Mouse (Mus musculus): ENCODE measurements around the gene A930002H24Rik. TPM values are rescaled to one million over a fixed set of nuclear protein-coding genes. Genes with fewer than 3 reads are reported as not detected.
"Not testable (repeated sequence)": the region's sequence is repeated elsewhere in the genome, so short reads cannot be mapped to it uniquely, and the experiment has no call there.

Gene A930002H24Rik
- polyA plus RNA-seq, 1 experiment from 2014 or later = 3.3 TPM

DNA sequence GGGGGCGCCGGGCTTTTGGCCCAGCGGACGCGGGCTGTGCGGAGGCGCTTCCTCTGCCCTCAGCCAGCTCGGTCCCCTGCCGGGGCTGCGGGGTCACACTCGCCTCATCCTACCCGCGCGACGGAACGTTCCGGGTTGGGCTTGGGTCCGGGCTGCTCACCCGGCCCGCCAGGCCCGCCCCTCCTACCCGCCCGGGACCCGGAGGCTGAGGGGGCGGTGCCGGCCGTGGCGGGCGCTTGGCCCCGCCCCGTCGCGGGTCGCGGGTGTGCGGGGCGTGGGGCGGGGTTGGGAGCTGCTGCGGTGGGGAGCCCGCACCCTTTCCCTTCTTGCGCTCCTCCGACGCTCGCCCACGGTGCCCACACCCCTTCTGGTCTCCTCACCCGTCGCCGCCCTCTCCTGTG lies 580 bp upstream of the A930002H24Rik start:
- no peaks in the 10 kb centered on the region for H3K9me3 ChIP-seq (ENCODE audit: control insufficient read depth, low read length)
- H3K27me3 ChIP-seq (replicated peaks; ENCODE audit: control insufficient read depth, insufficient read depth, low read length) = no peaks in the 10 kb centered on the region
- H3K9ac ChIP-seq (ENCODE audit: low read depth, low read length) = peak overlapping the region; percentile 96
- H3K4me3 ChIP-seq (ENCODE audit: low read length) = peak overlapping the region; percentile 99
- no peaks in the 10 kb centered on the region for H3K36me3 ChIP-seq (ENCODE audit: control insufficient read depth, insufficient read depth, low read length)
- 0% methylated on average over 13 of the region's 48 CpGs for WGBS
- H3K4me2 ChIP-seq (ENCODE audit: low read length) = peak overlapping the region; percentile 83
- H3K4me1 ChIP-seq (ENCODE audit: control insufficient read depth, insufficient read depth, low read depth, low read length) = no peaks in the 10 kb centered on the region; the same call in 1 of the 2 replicates
- peak overlapping the region; percentile 95 for H3K27ac ChIP-seq (ENCODE audit: low read depth, low read length)
- ATAC-seq = peak; percentile 80

GRCm38 (mm10) chr17:63863012-63863630 lies 470 bp downstream of the A930002H24Rik start, which contains the start of gene Fer:
TSS of gene Fer (plus strand) at chr17:63863062.
- peak within 1 kb of the TSS; percentile 99 for H3K4me3 ChIP-seq (ENCODE audit: low read length)
- peak within 1 kb of the TSS; percentile 88 for H3K4me2 ChIP-seq (ENCODE audit: low read length)
- peak within 1 kb of the TSS; percentile 95 for H3K27ac ChIP-seq (ENCODE audit: low read depth, low read length)
- under 1% methylated on average over 37 of the region's 41 CpGs for WGBS
- no peak for ATAC-seq
- H3K36me3 ChIP-seq (ENCODE audit: control insufficient read depth, insufficient read depth, low read length) = no peaks in the 10 kb centered on the region
- no peaks in the 10 kb centered on the region; the same call in 1 of the 2 replicates for H3K4me1 ChIP-seq (ENCODE audit: control insufficient read depth, insufficient read depth, low read depth, low read length)
- H3K9ac ChIP-seq (ENCODE audit: low read depth, low read length) = peak within 1 kb of the TSS; percentile 96
- H3K9me3 ChIP-seq (ENCODE audit: control insufficient read depth, low read length) = no peaks in the 10 kb centered on the region
- H3K27me3 ChIP-seq (replicated peaks; ENCODE audit: control insufficient read depth, insufficient read depth, low read length) = no peaks in the 10 kb centered on the region

DNA sequence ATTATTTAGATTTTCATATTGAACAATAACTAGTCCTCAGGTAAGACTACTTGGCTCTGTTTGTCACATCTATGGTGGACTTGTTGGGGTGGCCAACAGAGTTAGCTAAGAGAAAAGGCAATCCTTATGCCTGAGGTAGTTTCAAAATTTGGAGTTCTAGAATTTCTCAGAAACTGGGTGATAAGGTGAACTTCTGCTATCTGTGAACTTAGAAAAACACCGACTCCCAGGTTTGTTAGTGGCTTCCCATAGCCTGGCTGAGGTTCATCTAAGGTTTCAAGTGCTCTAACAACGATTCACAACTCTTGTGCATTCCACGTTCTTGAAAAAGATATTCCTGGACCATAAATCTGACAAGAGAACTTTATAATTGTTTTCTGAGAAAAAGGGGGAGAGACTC lies 1.2 kb downstream of the A930002H24Rik start:
- WGBS = 80% methylated on average over 3 of the region's 3 CpGs
- H3K27ac ChIP-seq (ENCODE audit: low read depth, low read length) = no peak overlapping the region
- no peak overlapping the region for H3K9ac ChIP-seq (ENCODE audit: low read depth, low read length)
- H3K36me3 ChIP-seq (ENCODE audit: control insufficient read depth, insufficient read depth, low read length) = no peaks in the 10 kb centered on the region
- ATAC-seq = no peak
- no peak overlapping the region for H3K4me3 ChIP-seq (ENCODE audit: low read length)
- peak overlapping the region; percentile 88; the same call in 1 of the 2 replicates for H3K4me2 ChIP-seq (ENCODE audit: low read length)
- H3K4me1 ChIP-seq (ENCODE audit: control insufficient read depth, insufficient read depth, low read depth, low read length) = no peaks in the 10 kb centered on the region; the same call in 1 of the 2 replicates
- H3K9me3 ChIP-seq (ENCODE audit: control insufficient read depth, low read length) = no peaks in the 10 kb centered on the region
- H3K27me3 ChIP-seq (replicated peaks; ENCODE audit: control insufficient read depth, insufficient read depth, low read length) = no peaks in the 10 kb centered on the region

GRCm38 (mm10) chr17:63860988-63861387 lies 2.6 kb downstream of the A930002H24Rik start:
- no peaks in the 10 kb centered on the region for H3K9me3 ChIP-seq (ENCODE audit: control insufficient read depth, low read length)
- H3K4me3 ChIP-seq (ENCODE audit: low read length) = no peak overlapping the region
- no peak overlapping the region for H3K9ac ChIP-seq (ENCODE audit: low read depth, low read length)
- no peaks in the 10 kb centered on the region for H3K36me3 ChIP-seq (ENCODE audit: control insufficient read depth, insufficient read depth, low read length)
- ATAC-seq = no peak
- no peaks in the 10 kb centered on the region; the same call in 1 of the 2 replicates for H3K4me1 ChIP-seq (ENCODE audit: control insufficient read depth, insufficient read depth, low read depth, low read length)
- no peak overlapping the region for H3K4me2 ChIP-seq (ENCODE audit: low read length)
- no peak overlapping the region for H3K27ac ChIP-seq (ENCODE audit: low read depth, low read length)
- no peaks in the 10 kb centered on the region for H3K27me3 ChIP-seq (replicated peaks; ENCODE audit: control insufficient read depth, insufficient read depth, low read length)
- WGBS = 53% methylated on average over 4 of the region's 4 CpGs

GRCm38 (mm10) chr17:63857023-63857544 lies 6.5 kb downstream of the A930002H24Rik start:
- no peaks in the 10 kb centered on the region for H3K27me3 ChIP-seq (replicated peaks; ENCODE audit: control insufficient read depth, insufficient read depth, low read length)
- no peak overlapping the region for H3K4me3 ChIP-seq (ENCODE audit: low read length)
- ATAC-seq = no peak
- WGBS = 88% methylated on average over 7 of the region's 7 CpGs
- H3K36me3 ChIP-seq (ENCODE audit: control insufficient read depth, insufficient read depth, low read length) = no peaks in the 10 kb centered on the region
- no peak overlapping the region for H3K9ac ChIP-seq (ENCODE audit: low read depth, low read length)
- no peaks in the 10 kb centered on the region; the same call in 1 of the 2 replicates for H3K4me1 ChIP-seq (ENCODE audit: control insufficient read depth, insufficient read depth, low read depth, low read length)
- H3K27ac ChIP-seq (ENCODE audit: low read depth, low read length) = no peak overlapping the region
- H3K4me2 ChIP-seq (ENCODE audit: low read length) = no peak overlapping the region
- H3K9me3 ChIP-seq (ENCODE audit: control insufficient read depth, low read length) = no peaks in the 10 kb centered on the region

- no peak overlapping the region for H3K4me3 ChIP-seq (ENCODE audit: low read length)
- peak overlapping the region; percentile 73 for H3K4me2 ChIP-seq (ENCODE audit: low read length)
- no peak overlapping the region for H3K27ac ChIP-seq (ENCODE audit: low read depth, low read length)
- H3K9me3 ChIP-seq (ENCODE audit: control insufficient read depth, low read length) = no peaks in the 10 kb centered on the region
- H3K36me3 ChIP-seq (ENCODE audit: control insufficient read depth, insufficient read depth, low read length) = no peaks in the 10 kb centered on the region
- no peaks in the 10 kb centered on the region for H3K27me3 ChIP-seq (replicated peaks; ENCODE audit: control insufficient read depth, insufficient read depth, low read length)
- peaks cover 4% of the 10 kb centered on the region; the same call in 1 of the 2 replicates for H3K4me1 ChIP-seq (ENCODE audit: control insufficient read depth, insufficient read depth, low read depth, low read length)
- peak; percentile 9; the same call in 1 of the 2 replicates for ATAC-seq
- 87% methylated on average over 9 of the region's 9 CpGs for WGBS
- peak overlapping the region; percentile 88; the same call in 1 of the 2 replicates for H3K9ac ChIP-seq (ENCODE audit: low read depth, low read length)
Measured at GRCm38 (mm10) chr17:63850016-63850415, 13.6 kb downstream of the A930002H24Rik start.

- peak; percentile 100 for ATAC-seq
- peak overlapping the region; percentile 73 for H3K4me2 ChIP-seq (ENCODE audit: low read length)
- 1% methylated on average over 19 of the region's 22 CpGs for WGBS
- H3K9me3 ChIP-seq (ENCODE audit: control insufficient read depth, low read length) = no peaks in the 10 kb centered on the region
- H3K27ac ChIP-seq (ENCODE audit: low read depth, low read length) = peak overlapping the region; percentile 74; the same call in 1 of the 2 replicates
- H3K4me1 ChIP-seq (ENCODE audit: control insufficient read depth, insufficient read depth, low read depth, low read length) = peaks cover 4% of the 10 kb centered on the region; the same call in 1 of the 2 replicates
- peak overlapping the region; percentile 88 for H3K9ac ChIP-seq (ENCODE audit: low read depth, low read length)
- H3K36me3 ChIP-seq (ENCODE audit: control insufficient read depth, insufficient read depth, low read length) = no peaks in the 10 kb centered on the region
- H3K27me3 ChIP-seq (replicated peaks; ENCODE audit: control insufficient read depth, insufficient read depth, low read length) = no peaks in the 10 kb centered on the region
- peak overlapping the region; percentile 72 for H3K4me3 ChIP-seq (ENCODE audit: low read length)
Measured at GRCm38 (mm10) chr17:63849566-63849965, 14.0 kb downstream of the A930002H24Rik start.

DNA sequence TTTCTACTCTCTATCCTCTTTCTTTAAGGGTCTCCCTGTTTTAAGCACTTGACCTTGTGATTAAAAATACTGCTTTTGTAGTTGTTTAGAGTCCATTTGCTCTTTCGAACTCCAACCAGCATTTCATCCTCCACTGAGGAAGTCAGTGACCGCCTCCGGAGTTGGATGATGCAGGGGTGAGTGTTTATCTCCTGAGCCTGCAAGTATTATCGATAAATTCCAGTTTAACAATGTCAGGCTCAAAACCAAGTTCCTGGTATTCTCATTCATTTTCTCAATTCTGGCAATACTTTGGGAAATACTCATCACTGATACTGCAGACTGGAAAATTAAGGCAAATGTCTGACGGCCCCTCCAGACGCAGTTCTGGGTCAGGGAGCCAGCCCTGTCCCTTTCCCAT lies 14.4 kb downstream of the A930002H24Rik start:
- no peaks in the 10 kb centered on the region for H3K27me3 ChIP-seq (replicated peaks; ENCODE audit: control insufficient read depth, insufficient read depth, low read length)
- WGBS = 4% methylated on average over 6 of the region's 6 CpGs
- peak overlapping the region; percentile 73 for H3K4me2 ChIP-seq (ENCODE audit: low read length)
- H3K9me3 ChIP-seq (ENCODE audit: control insufficient read depth, low read length) = no peaks in the 10 kb centered on the region
- peak; percentile 38; the same call in 1 of the 2 replicates for ATAC-seq
- peak overlapping the region; percentile 74; the same call in 1 of the 2 replicates for H3K27ac ChIP-seq (ENCODE audit: low read depth, low read length)
- peak overlapping the region; percentile 72 for H3K4me3 ChIP-seq (ENCODE audit: low read length)
- peaks cover 4% of the 10 kb centered on the region; the same call in 1 of the 2 replicates for H3K4me1 ChIP-seq (ENCODE audit: control insufficient read depth, insufficient read depth, low read depth, low read length)
- H3K9ac ChIP-seq (ENCODE audit: low read depth, low read length) = peak overlapping the region; percentile 88
- no peaks in the 10 kb centered on the region for H3K36me3 ChIP-seq (ENCODE audit: control insufficient read depth, insufficient read depth, low read length)

DNA sequence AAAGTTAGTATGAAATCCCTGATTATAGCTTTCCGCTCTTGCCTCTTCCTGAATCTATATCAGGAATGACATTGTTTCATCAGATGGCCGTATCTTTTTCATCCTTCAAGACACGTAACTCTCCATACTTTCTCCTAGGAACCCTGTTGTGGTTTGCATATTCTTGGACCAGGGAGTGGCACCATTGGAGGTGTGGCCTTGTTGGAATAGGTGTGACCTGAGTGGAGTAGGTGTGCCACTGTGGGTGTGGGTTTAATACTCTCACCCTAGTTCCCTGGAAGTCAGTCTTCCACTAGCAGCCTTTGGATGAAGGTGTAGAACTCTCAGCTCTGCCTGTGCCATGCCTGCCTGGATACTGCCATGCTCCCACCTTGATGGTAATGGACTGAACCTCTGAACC lies 17.8 kb downstream of the A930002H24Rik start:
- ATAC-seq; H3K4me2 ChIP-seq (ENCODE audit: low read length); H3K27me3 ChIP-seq (replicated peaks; ENCODE audit: control insufficient read depth, insufficient read depth, low read length); H3K27ac ChIP-seq (ENCODE audit: low read depth, low read length); H3K4me1 ChIP-seq (ENCODE audit: control insufficient read depth, insufficient read depth, low read depth, low read length); H3K9me3 ChIP-seq (ENCODE audit: control insufficient read depth, low read length); H3K4me3 ChIP-seq (ENCODE audit: low read length); H3K9ac ChIP-seq (ENCODE audit: low read depth, low read length); H3K36me3 ChIP-seq (ENCODE audit: control insufficient read depth, insufficient read depth, low read length): not testable (repeated sequence)
- 97% methylated on average over 3 of the region's 3 CpGs for WGBS
